Mouse (Mus musculus) right cerebral cortex, postnatal 14 days (tissue): ENCODE measurements around the gene Ltbp4.

Experiments
- DNase-seq: peaks from one replicate; pipeline ENCODE4 v3.0.0; 2022

Ltbp4 gene

DNA sequence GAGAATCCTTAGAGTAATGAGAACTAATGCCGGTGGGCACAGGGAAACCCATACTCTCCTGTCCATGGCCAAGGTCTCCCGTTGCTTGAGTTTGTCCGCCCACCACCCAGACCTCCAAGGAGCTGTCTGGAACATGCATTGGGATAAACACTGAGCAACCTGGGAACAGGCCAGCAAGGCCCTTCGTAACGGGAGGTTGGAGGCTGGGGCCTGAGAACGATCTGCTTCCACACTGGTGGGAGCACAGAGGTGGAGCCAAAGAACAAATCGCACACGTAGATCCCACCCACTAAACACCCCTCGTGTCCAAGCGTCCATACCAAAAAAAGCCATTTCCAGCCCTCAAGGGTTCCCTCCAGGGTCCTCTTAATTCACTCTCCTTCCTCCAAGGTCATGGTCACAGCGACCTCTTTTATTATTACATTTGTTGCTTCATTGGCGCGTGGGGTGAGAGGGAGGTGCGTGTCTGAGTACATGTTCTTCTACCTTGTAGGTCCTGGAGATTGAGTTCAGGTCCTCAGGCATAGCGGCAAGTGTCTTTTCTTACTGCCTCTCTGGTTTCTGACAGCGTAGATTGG, 39.4 kb downstream of the Ltbp4 start:
- no peak for DNase-seq

- DNase-seq = no peak
Observed at GRCm38 (mm10) chr7:27296518-27296917, 41.0 kb downstream of the Ltbp4 start.

DNA sequence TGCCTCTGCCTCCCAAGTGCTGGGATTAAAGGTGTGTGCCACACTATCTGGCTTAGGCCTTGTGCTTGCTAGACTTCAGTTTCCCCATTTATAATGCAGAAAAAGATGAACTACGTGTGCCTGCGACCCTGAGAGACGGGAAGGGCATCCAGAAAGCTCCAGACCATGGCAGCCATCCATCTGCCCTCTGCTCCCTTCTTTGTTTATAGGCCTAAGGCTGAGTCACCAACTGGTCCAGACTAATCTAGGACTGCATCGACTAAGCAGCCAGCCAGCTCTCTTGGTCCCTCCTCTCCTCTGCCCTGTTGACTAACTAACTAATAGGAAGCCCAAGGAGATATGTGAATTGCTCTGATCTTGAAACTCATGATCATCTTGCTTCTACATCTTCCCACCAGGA, 41.5 kb downstream of the Ltbp4 start:
- no peak for DNase-seq

GRCm38 (mm10) chr7:27291795-27292466, 45.6 kb downstream of the Ltbp4 start:
- DNase-seq = no peak

- DNase-seq = no peak
Observed at GRCm38 (mm10) chr7:27290555-27290954, 46.9 kb downstream of the Ltbp4 start.

DNA sequence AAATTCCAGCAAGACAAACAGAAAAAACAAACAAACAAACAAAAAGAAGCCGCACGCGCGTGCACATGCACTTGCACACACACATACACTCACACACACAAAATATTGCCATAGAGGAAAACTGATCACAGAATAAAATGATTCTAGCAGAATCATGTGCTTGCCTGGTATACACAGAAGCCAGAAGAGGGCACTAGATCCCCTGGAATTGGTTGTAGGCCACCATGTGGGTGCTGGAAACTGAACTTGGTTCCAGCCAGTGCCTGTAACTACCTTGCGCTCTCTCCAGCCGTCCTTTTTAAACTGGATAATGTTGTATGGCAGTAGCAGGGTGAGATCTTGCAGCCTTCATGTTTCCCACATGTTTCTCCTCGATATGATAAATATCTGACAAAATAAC, 48.8 kb downstream of the Ltbp4 start:
- DNase-seq = no peak

- DNase-seq = peak; percentile 72
Observed at GRCm38 (mm10) chr7:27285698-27286066, 51.8 kb downstream of the Ltbp4 start.

DNA sequence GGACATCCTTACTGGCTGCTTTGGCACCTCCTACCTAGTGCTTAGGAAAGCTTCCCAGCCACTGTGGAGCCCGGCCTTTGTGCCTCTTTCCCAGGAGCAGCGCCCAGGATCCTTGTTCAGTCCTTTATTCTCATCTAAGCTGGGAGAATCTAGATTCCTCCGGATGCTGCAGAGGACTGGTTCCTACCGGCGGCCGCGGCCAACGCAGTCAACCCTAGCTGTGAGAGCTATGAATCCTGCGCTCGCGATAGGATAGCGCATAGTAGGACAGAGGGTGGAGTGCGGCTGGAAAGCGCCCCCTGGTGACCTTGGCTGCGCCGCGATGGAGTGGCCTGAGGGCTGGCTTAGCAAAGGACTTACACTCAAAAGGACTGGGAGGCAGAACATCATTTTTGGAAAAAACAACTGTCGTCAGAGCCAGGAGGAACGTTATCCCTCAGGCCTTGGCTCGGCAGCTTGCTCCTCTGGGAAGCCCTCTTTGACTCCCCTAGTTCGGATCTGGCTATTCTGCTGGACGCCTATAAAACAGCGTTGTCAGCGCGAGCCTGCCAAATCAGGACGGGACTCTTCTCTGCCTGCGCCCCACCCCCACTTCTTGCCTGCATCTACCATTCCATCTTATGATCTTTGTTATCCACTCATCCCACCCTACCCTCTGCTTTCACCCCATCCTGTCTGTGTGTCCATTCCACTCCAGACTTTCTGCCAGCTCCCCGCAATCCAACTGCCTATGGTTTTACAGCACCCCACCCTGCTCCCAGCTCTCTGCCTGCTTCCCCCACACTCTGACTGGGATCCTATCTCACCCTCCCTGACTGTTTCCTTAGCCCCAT, 52.4 kb downstream of the Ltbp4 start:
- DNase-seq = no peak

- DNase-seq = no peak
Observed at GRCm38 (mm10) chr7:27282225-27282624, 55.3 kb downstream of the Ltbp4 start.

DNA sequence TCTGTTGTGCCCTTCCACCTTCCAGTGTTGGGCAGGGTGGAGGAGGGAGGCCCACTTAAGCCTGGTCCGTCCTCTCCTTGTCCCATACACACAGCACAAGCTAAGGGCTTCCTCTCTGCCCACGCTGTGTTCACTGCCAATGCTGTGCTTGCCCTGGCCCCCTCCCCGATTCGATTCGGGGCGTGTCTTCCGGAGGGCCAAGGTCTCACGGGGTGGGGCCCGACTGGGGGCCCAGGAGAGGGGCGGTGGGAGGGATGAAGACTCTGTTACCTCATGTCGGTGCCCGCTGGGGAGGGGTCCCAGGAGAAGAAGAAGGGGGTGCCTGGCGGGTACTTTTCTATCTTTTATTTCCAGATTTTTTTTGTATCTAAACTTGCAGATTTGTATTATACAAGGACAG, 55.8 kb downstream of the Ltbp4 start:
- no peak for DNase-seq

DNA sequence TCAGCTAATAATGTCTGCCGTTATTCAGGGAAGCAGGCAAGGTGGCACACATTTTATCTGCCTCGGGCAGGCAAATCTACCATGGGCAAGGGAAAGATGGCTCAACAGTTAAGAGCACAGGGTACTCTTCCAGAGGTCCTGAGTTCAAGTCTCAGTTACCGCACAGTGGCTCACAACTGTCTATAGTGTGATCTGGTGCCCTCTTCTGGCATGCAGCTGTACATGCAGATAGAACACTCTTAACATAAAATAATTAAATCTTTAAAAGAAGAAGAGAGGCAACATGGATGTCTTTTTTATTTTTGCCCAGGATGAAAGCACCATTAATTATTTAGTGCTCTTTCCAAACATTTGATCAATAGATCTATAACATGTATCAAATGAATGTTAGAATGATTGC, 60.3 kb downstream of the Ltbp4 start:
- DNase-seq = no peak

DNA sequence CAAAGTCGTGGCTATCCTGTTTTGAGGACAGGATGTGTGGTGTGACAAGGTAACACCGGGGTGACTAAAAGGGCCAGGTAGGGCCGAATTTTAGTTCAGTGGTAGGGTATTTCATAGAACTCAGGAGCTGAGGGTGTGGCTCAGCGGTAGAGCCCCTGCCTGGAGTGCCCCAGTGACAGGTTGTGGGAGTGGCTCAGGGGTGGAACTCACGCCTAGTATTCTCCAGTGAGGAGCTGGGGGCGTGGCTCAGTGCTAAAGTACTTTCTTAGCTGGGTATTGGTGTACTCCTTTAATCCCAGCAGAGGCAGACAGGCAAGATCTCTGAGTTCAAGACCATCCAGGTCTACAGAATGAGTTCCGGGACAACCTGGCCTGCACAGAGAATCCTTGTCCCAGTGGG, 61.5 kb downstream of the Ltbp4 start:
- no peak for DNase-seq

DNA sequence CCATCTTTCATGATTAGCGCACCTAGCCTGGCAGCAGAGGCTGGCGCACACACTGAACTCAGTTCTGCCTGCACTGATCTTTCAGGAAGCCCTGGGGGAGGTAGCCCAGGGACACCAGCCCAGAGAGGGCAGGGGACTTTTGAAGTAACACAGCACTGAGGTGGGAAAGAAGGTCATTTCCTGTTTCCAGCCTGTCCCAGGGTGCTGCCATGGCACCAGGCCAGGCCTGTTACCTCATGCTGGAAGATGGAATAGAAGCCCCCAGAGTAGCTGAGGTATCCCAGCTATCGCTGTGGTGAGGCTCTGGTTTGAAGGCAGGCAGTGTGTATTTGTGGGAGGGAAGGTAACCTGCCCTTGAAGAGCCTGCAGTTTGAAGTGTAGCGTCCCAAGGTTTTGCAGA, 62.6 kb downstream of the Ltbp4 start:
- DNase-seq = no peak

- DNase-seq = peak; percentile 59
Observed at GRCm38 (mm10) chr7:27273739-27274351, 63.6 kb downstream of the Ltbp4 start.

GRCm38 (mm10) chr7:27271423-27271822, 66.1 kb downstream of the Ltbp4 start:
- no peak for DNase-seq

DNA sequence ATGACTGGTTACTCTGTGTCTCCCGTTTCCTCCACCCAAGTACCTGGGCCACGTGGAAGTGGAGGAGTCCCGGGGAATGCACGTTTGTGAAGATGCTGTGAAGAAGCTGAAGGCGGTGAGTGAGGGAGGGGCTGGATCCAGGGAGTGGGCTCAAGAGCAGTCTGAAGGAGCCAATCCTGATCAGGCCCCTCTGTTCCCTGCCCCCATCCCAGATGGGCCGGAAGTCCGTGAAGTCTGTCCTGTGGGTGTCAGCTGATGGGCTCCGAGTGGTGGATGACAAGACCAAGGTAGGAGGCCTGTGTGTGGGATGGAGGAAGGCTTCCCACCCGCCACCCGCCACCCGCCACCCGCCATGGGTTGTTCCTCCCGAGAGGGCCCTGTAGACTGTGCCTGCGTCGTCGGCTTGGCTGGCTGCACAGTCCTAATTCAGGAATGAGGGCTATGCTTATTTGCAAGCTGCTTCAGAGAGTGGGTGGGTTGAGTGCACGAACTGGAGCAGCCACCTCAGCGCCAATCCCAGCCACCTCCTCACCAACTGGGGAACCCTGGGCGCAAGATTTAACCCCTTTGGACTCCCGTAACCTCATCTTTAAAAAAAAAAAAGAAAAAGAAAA, 70.9 kb downstream of the Ltbp4 start:
- DNase-seq = peak; percentile 73

DNA sequence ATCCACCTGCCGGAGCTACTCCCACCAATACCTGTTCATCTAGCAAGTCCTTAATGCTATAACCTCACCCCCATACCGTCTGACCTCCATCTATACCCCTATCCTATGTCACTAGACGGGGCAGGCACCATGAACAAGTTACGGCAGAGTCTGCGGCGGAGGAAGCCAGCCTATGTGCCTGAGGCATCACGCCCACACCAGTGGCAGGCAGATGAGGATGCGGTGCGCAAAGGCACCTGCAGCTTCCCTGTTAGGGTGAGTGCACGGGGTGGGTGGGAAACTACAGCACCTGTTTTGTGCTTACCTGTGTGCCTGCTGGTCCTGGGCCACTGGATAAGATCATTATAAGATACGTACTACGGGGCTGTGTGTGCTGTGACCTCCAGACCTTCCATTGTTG, 72.7 kb downstream of the Ltbp4 start:
- no peak for DNase-seq

GRCm38 (mm10) chr7:27261888-27262287, 75.6 kb downstream of the Ltbp4 start:
- no peak for DNase-seq

DNA sequence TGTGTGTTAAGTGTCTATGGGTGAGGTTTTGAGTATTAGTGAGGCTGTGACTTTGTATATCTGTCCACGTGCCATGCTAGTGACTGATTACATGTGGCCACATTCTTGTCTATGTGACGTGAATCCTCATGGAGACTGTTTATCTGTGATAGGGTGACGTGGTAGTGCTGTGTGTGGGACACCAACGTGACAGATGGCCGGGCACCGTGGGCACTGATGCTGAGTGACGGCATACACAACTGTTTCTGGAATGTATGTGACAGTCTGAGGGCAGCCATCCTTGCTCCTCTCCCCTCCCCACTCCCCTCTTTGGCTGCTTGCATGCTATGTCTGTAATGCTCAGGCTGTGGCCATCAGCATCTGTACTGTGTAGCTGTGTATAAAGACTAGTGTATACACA, 76.6 kb downstream of the Ltbp4 start:
- DNase-seq = no peak

DNA sequence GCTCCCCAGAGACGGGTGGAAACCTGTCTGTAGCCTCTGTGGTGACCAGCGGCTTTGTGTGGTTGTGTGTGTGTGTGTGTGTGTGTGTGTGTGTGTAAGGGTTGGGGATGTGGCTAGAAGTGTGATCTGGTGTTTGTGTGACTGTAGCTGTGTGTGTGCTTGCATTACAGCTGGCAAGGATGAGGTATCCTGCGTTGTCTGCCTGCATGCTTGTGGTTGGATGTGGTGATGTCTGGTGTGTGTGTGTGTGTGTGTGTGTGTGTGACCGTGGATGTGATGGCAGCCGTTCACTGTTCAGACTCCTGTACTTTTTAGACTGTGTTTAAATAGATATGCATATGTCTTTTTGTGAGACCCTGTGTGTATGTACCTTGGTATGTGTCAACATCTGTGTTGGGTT, 77.7 kb downstream of the Ltbp4 start:
- no peak for DNase-seq

DNA sequence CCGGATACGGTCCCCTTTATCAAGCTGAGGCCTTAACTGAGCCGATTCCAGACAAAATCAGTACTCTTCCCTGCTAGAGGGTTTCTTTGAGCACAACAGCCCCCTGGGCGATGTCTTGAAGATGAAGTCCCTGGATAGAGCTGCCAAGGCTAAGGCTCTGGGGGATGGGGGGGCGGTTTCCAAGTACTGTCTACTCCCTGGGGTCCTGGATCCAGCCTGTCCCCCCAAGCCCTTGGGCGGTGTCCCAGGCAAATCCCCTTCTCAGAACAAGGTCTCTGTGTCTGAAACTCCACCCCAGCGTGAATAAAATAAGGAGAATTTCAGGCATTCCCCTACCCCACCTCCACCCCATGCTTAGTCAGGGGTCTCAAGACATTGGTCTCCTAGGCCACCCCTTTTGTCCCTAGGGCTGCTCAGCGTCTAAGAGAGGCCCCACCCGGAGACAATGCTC, 78.2 kb downstream of the Ltbp4 start:
- peak; percentile 40 for DNase-seq

GRCm38 (mm10) chr7:27258205-27258899, 79.1 kb downstream of the Ltbp4 start, which contains the start of gene Numbl:
TSS of gene Numbl (plus strand) at chr7:27258433.
- peak; percentile 95 for DNase-seq

DNA sequence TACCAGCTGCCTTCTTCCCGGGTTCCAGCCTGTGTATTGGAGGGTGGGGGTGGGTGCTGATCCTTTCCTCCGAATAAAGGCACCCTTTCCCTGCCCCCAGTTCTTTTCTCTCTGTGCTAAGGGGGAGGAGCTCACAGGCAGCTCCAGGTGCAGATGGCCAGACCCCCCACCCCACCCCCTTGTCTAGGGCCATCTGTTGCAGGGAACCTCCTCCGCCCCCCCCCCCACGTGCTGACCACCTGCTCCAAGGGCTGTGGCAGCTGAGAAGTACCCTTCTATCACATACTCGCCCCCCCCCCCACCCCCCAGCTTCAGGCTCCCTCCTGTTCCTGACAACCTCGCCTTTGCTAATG, 79.7 kb downstream of the Ltbp4 start:
- DNase-seq = no peak
